Mouse (Mus musculus) kidney, embryonic 14.5 days (tissue): ENCODE measurements around the gene Syngr4. TPM values are rescaled to one million over a fixed set of nuclear protein-coding genes. Genes with fewer than 3 reads are reported as not detected.

Experiments used
- ATAC-seq: fragments of 200-750 bp; cut with Nextera tagmentation; 2 replicates; pipeline ENCODE4 v1.8.0; 2017; ENCODE audit warnings: moderate number of reproducible peaks, mild to moderate bottlenecking, moderate TSS enrichment, moderate library complexity; ENCODE audit not compliant: low FRiP score, low TSS enrichment
- H3K27ac ChIP-seq: fragments of 300-500 bp; sonication (generic); 2 replicates; pipeline ENCODE4 v1.5.1; 2014; ENCODE audit warnings: low read depth, mild to moderate bottlenecking, low read length, moderate library complexity, mixed read lengths
- H3K27me3 ChIP-seq: fragments of 300-500 bp; sonication (generic); 2 replicates; pipeline ENCODE4 v1.6.1; 2014; ENCODE audit warnings: mild to moderate bottlenecking, low read length; ENCODE audit not compliant: control insufficient read depth, insufficient read depth
- H3K36me3 ChIP-seq: fragments of 300-500 bp; sonication (generic); 2 replicates; pipeline ENCODE4 v1.6.1; 2014; ENCODE audit warnings: low read length, mixed read lengths; ENCODE audit not compliant: control insufficient read depth, insufficient read depth
- H3K4me1 ChIP-seq: fragments of 300-500 bp; sonication (generic); 2 replicates; pipeline ENCODE4 v1.6.1; 2014; ENCODE audit warnings: low read length, mixed read lengths; ENCODE audit not compliant: control insufficient read depth, insufficient read depth
- H3K4me2 ChIP-seq: fragments of 300-500 bp; sonication (generic); replicated peaks from 2 replicates; pipeline ENCODE4 v1.6.1; 2014; ENCODE audit warnings: low read depth, mild to moderate bottlenecking, low read length
- H3K4me3 ChIP-seq: fragments of 300-500 bp; sonication (generic); 2 replicates; pipeline ENCODE4 v1.5.1; 2014; ENCODE audit warnings: mild to moderate bottlenecking, low read length
- H3K9ac ChIP-seq: fragments of 300-500 bp; sonication (generic); 2 replicates; pipeline ENCODE4 v1.6.1; 2014; ENCODE audit warnings: low read depth, mild to moderate bottlenecking, low read length, moderate library complexity
- H3K9me3 ChIP-seq: fragments of 300-500 bp; sonication (generic); 2 replicates; pipeline ENCODE4 v1.6.1; 2016; ENCODE audit warnings: low read length; ENCODE audit not compliant: control insufficient read depth
- WGBS: fragments of 180-500 bp; shearing (Covaris S2); extraction: QIAGEN DNeasy Blood & Tissue Kit; methylation state at CpG from one replicate; pipeline ENCODE4 v1.1.7; 2014; 5-methylcytosine and 5-hydroxymethylcytosine counted together
- polyA plus RNA-seq: library from polyadenylated mRNA; unstranded; fragments of >200 nt; fragmentation: Nextera tagmentation; extraction: Ambion mirVana; gene quantifications from 2 replicates; pipeline ENCODE4 v1.2.1, GENCODE M21; 2014

Gene Syngr4
- polyA plus RNA-seq, 1 experiment from 2014 or later = 2.1 TPM

GRCm38 (mm10) chr7:45865925-45866910, 30.3 kb downstream of the Syngr4 start:
- peaks cover 23% of the 10 kb centered on the region for H3K4me1 ChIP-seq
- H3K27ac ChIP-seq = no peak overlapping the region; the same call in 1 of the 2 replicates
- peaks cover 33% of the 10 kb centered on the region for H3K27me3 ChIP-seq
- peak overlapping the region; percentile 82 for H3K9ac ChIP-seq
- H3K4me3 ChIP-seq = peak overlapping the region; percentile 65
- peak; percentile 68 for ATAC-seq
- H3K36me3 ChIP-seq = no peaks in the 10 kb centered on the region
- H3K4me2 ChIP-seq = peak overlapping the region; percentile 86
- H3K9me3 ChIP-seq = no peaks in the 10 kb centered on the region
- 1% methylated on average over 111 of the region's 117 CpGs for WGBS

- H3K27me3 ChIP-seq = peaks cover 17% of the 10 kb centered on the region
- H3K9me3 ChIP-seq = no peaks in the 10 kb centered on the region
- H3K27ac ChIP-seq = no peak overlapping the region
These were observed 32.1 kb downstream of the Syngr4 start for GRCm38 (mm10) chr7:45864435-45864834.

GRCm38 (mm10) chr7:45862804-45863203, 33.7 kb downstream of the Syngr4 start:
- Histone ChIP-seq H3K36me3 (no peaks in the 10 kb centered on the region), H3K9ac (no peak overlapping the region), H3K4me3 (no peak overlapping the region), H3K27ac (no peak overlapping the region), H3K9me3 (no peaks in the 10 kb centered on the region), H3K4me2 (no peak overlapping the region), H3K4me1 (peaks cover under 1% of the 10 kb centered on the region), H3K27me3 (peaks cover 7% of the 10 kb centered on the region; the same call in 1 of the 2 replicates)
- 84% methylated on average over 7 of the region's 7 CpGs for WGBS
- ATAC-seq = no peak

More at GRCm38 (mm10) chr7:45864435-45864834, 32.1 kb downstream of the Syngr4 start:
- ATAC-seq = no peak
- H3K9ac ChIP-seq = no peak overlapping the region
- H3K4me2 ChIP-seq = no peak overlapping the region
- peaks cover 9% of the 10 kb centered on the region; the same call in 1 of the 2 replicates for H3K4me1 ChIP-seq
- no peak overlapping the region for H3K4me3 ChIP-seq
- no peaks in the 10 kb centered on the region for H3K36me3 ChIP-seq
- WGBS = 64% methylated on average over 3 of the region's 3 CpGs

- Histone ChIP-seq H3K27ac (no peak overlapping the region), H3K4me1 (peaks cover 13% of the 10 kb centered on the region), H3K4me2 (no peak overlapping the region; the same call in 1 of the 2 replicates), H3K9ac (no peak overlapping the region), H3K4me3 (no peak overlapping the region), H3K27me3 (peaks cover 14% of the 10 kb centered on the region; the same call in 1 of the 2 replicates), H3K9me3 (no peaks in the 10 kb centered on the region), H3K36me3 (no peaks in the 10 kb centered on the region)
- no peak for ATAC-seq
- 45% methylated on average over 4 of the region's 4 CpGs for WGBS
These were observed 37.5 kb downstream of the Syngr4 start for GRCm38 (mm10) chr7:45859008-45859407.

- ATAC-seq = peak; percentile 50
- Histone ChIP-seq H3K4me3 (peak overlapping the region; percentile 33), H3K27me3 (peaks cover 14% of the 10 kb centered on the region; the same call in 1 of the 2 replicates), H3K27ac (no peak overlapping the region), H3K9ac (peak overlapping the region; percentile 31; the same call in 1 of the 2 replicates), H3K4me2 (peak overlapping the region; percentile 69), H3K36me3 (no peaks in the 10 kb centered on the region), H3K4me1 (peaks cover 13% of the 10 kb centered on the region), H3K9me3 (no peaks in the 10 kb centered on the region)
- WGBS = 5% methylated on average over 30 of the region's 30 CpGs
These were observed 39.3 kb downstream of the Syngr4 start for GRCm38 (mm10) chr7:45856950-45857901.

GRCm38 (mm10) chr7:45853089-45853488, 43.4 kb downstream of the Syngr4 start:
- ATAC-seq = no peak
- 73% methylated on average over 12 of the region's 12 CpGs for WGBS
- Histone ChIP-seq H3K4me2 (no peak overlapping the region), H3K4me3 (no peak overlapping the region), H3K4me1 (peaks cover 13% of the 10 kb centered on the region), H3K9ac (no peak overlapping the region), H3K27ac (no peak overlapping the region), H3K9me3 (no peaks in the 10 kb centered on the region), H3K36me3 (no peaks in the 10 kb centered on the region), H3K27me3 (peaks cover 14% of the 10 kb centered on the region; the same call in 1 of the 2 replicates)

GRCm38 (mm10) chr7:45850661-45851060, 45.9 kb downstream of the Syngr4 start:
- Histone ChIP-seq H3K4me1 (no peaks in the 10 kb centered on the region), H3K9me3 (no peaks in the 10 kb centered on the region), H3K27ac (no peak overlapping the region), H3K27me3 (no peaks in the 10 kb centered on the region), H3K9ac (no peak overlapping the region), H3K4me3 (no peak overlapping the region), H3K4me2 (no peak overlapping the region), H3K36me3 (no peaks in the 10 kb centered on the region)
- no peak for ATAC-seq
- 82% methylated on average over 3 of the region's 3 CpGs for WGBS

GRCm38 (mm10) chr7:45848447-45849027, 48.0 kb downstream of the Syngr4 start:
- 0 out of 2 replicates have a peak overlapping the region, but pooled peaks have one; percentile 7 for H3K9ac ChIP-seq
- no peaks in the 10 kb centered on the region for H3K9me3 ChIP-seq
- H3K4me3 ChIP-seq = no peak overlapping the region
- no peaks in the 10 kb centered on the region for H3K27me3 ChIP-seq
- H3K27ac ChIP-seq = no peak overlapping the region
- H3K36me3 ChIP-seq = no peaks in the 10 kb centered on the region
- ATAC-seq = no peak
- H3K4me2 ChIP-seq = no peak overlapping the region
- 17% methylated on average over 6 of the region's 6 CpGs for WGBS
- H3K4me1 ChIP-seq = no peaks in the 10 kb centered on the region
